Mouse (Mus musculus): Measurements from ENCODE around the gene Exoc7.

Gene Exoc7

GRCm38 (mm10) chr11:116247502-116248222 lies 59.4 kb downstream of the Exoc7 start:
- DNase-seq (ENCODE audit: extremely low spot score, low read depth, low spot score): no peak

- no peak for DNase-seq (ENCODE audit: extremely low spot score, low read depth, low spot score)
These were observed 61.4 kb downstream of the Exoc7 start for GRCm38 (mm10) chr11:116245616-116246015.

- no peak for DNase-seq (ENCODE audit: extremely low spot score, low read depth, low spot score)
These were observed 62.5 kb downstream of the Exoc7 start for GRCm38 (mm10) chr11:116244580-116244979.

- DNase-seq (ENCODE audit: extremely low spot score, low read depth, low spot score): no peak
These were observed 65.2 kb downstream of the Exoc7 start for GRCm38 (mm10) chr11:116241744-116242235.

- DNase-seq (ENCODE audit: extremely low spot score, low read depth, low spot score): no peak
These were observed 67.2 kb downstream of the Exoc7 start for GRCm38 (mm10) chr11:116239797-116240196.

Measured in hindlimb bud, embryonic 11.5 days (tissue).